1 mouse cellular context compared by ENCODE assay signal in the genomic region with DNA sequence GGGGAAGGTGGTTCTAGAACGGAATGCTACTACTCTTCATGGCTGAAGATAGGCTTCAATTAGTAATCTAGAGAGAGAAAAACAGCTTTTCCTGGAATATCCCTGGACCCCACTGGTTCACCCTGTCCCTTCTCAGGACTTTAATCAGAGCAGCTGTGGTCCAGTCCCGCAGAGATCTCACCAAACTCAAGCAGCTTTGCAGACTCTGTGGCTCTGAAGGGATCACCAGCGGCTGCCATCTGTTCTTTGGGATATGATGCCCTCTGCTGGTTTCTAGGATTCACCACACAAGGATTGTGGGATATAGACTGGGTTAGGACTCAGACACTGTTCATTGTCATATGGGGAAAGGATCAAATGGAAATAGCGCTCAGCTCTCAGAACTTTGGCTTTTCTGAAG.
TF ChIP-seq lines count a peak whose summit lies in the region.

No protein-coding gene starts in this region.

TF ChIP-seq in C2C12, 6 proteins besides CTCF, POLR2A, EP300 and RAD21:
- TF ChIP-seq MYOG (IDR thresholded peaks at IDR 0.05; ENCODE audit: control insufficient read depth, extremely low read depth, insufficient read length): no peak
- no peak for TF ChIP-seq FOSL1 (IDR thresholded peaks at IDR 0.05; ENCODE audit: insufficient read depth, low read length, poor library complexity, severe bottlenecking)
- no peak for TF ChIP-seq USF1 (IDR thresholded peaks at IDR 0.05; ENCODE audit: low read depth)
- no peak for TF ChIP-seq MAX (IDR thresholded peaks at IDR 0.05)
- no peak for TF ChIP-seq CEBPB (IDR thresholded peaks at IDR 0.05; ENCODE audit: low read depth)
- no peak for TF ChIP-seq MYOD1 (IDR thresholded peaks at IDR 0.05; ENCODE audit: control insufficient read depth, insufficient read length, low read depth)
